Mouse (Mus musculus): ENCODE data around the gene Bcam. TPM values are rescaled to one million over a fixed set of nuclear protein-coding genes. Genes with fewer than 3 reads are reported as not detected.

The Bcam gene
- polyA plus RNA-seq (2017; shearing (Covaris generic)): 10 to 100 TPM in 1 of 2 experiments, 1 to 10 TPM in 1; 2.3 to 15.9 TPM

DNA sequence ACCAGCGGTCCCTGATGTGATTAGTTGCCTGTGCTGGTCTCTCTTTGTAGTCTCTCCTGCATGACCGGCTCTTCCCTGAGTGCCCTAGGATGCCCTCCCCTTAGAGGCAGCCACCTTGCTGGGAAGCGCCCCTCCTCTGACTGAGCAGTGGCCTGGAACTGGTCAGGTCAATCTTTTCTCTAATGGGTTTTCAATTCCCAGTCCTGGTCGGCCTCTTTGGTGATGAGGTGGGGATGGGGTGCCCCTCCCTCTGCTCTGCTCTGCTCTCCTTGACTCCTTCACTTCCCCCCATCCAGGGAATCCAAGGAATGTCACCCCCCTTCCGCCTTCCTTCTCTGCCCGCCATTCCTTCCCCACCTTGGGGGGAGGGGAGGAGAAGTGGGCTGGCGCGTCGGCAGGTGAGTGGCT is at the start of gene Bcam:
Gene Bcam (minus strand): TSS at position 33 of the 408 bp plus-strand sequence.

DNA sequence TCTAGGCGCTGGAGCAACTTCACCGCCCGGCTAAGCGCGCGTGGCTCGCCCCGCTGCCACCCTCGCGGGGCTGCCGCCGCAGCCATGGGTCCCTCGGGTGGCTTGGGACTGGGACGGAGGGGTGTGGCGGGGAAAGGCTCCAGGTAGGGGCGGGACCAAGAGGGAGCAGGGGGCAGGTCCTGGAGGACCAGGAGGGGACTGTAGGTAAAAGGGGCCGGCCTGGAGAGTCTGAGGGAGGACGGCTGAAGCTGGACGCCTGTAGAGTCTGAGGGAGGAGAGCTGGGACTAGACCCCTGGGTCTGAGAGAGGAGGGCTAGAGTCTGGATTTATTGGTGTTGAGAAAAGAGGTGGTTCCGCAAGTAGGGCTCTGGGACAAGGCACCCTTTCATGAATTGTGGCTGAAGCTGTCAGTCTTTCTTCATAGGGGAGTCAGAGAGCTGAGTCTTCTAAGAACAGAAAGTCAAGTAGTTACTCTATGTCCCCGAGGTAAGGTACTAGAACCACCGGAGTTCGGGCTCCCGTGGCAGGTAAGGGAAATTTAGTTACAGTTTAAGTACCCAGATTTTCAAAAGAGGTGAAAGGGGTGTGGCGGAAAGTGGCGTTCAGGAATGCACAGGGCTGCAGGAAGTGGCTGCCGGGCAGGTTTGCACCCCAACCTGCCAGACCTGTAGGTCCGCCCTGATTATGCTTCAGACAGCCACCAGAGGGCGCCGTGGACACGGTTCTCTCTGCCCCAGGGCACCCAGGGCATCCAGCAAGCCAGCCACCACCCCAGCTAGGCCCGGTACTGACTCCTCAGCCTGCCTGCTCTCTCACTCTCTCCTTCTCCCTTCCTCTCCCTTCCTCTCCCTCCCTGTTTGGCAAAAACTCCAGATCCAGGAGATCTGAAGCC is 26.1 kb upstream of the Bcam start, which contains the start of gene Cblc:
Gene Cblc (minus strand): TSS at position 113 of the 892 bp plus-strand sequence.

GRCm38 (mm10) chr7:19750217-19751069 is 20.4 kb downstream of the Bcam start, which contains the start of gene Nectin2:
Gene Nectin2 (minus strand): TSS chr7:19750483.

GRCm38 (mm10) chr7:19715239-19716054 is 55.4 kb downstream of the Bcam start, which contains the start of gene Tomm40:
Gene Tomm40 (minus strand): TSS chr7:19715438.

Other genes with a start within 250 kb of the Bcam start
- gene Ppp1r37, start 207.9 kb downstream of the Bcam start, polyA plus RNA-seq (2017; shearing (Covaris generic)): 10 to 100 TPM; 15.7 to 15.9 TPM
- gene Zfp296, start 193.7 kb downstream of the Bcam start, polyA plus RNA-seq (2017; shearing (Covaris generic)): 1 to 10 TPM in 1 of 2 experiments, under 1 TPM in 1; 0.94 to 1.7 TPM
- gene Gemin7, start 193.4 kb downstream of the Bcam start, polyA plus RNA-seq (2017; shearing (Covaris generic)): 100 to 1,000 TPM; 111 to 136 TPM
- 10 to 100 TPM; 59.6 to 76.8 TPM for gene Clasrp, start 166.5 kb downstream of the Bcam start, polyA plus RNA-seq (2017; shearing (Covaris generic))
- 100 to 1,000 TPM in 1 of 2 experiments, 10 to 100 TPM in 1; 95.9 to 105 TPM for gene Relb, start 141.6 kb downstream of the Bcam start, polyA plus RNA-seq (2017; shearing (Covaris generic))
- gene Clptm1, start 106.0 kb downstream of the Bcam start, polyA plus RNA-seq (2017; shearing (Covaris generic)): 100 to 1,000 TPM; 150 to 152 TPM
- gene Apoc2, start 93.1 kb downstream of the Bcam start, polyA plus RNA-seq (2017; shearing (Covaris generic)): not detected
- not detected for gene Gm44805, start 89.6 kb downstream of the Bcam start, polyA plus RNA-seq (2017; shearing (Covaris generic))
- under 1 TPM in 1 of 2 experiments, not detected in 1; 0.07 TPM for gene Apoc4, start 89.5 kb downstream of the Bcam start, polyA plus RNA-seq (2017; shearing (Covaris generic))
- gene Apoc1, start 78.4 kb downstream of the Bcam start, polyA plus RNA-seq (2017; shearing (Covaris generic)): 1 to 10 TPM in 1 of 2 experiments, not detected in 1; 1.5 TPM
- 10 to 100 TPM; 10.9 to 46.1 TPM for gene Apoe, start 71.8 kb downstream of the Bcam start, polyA plus RNA-seq (2017; shearing (Covaris generic))
- 10 to 100 TPM; 74.3 to 77.1 TPM for gene Tomm40, start 55.6 kb downstream of the Bcam start, polyA plus RNA-seq (2017; shearing (Covaris generic))
- gene Nectin2, start 20.5 kb downstream of the Bcam start, polyA plus RNA-seq (2017; shearing (Covaris generic)): under 1 TPM; 0.10 to 0.84 TPM
- 1 to 10 TPM in 1 of 2 experiments, under 1 TPM in 1; 0.25 to 1.3 TPM for gene Cblc, start 25.8 kb upstream of the Bcam start, polyA plus RNA-seq (2017; shearing (Covaris generic))
- gene Bcl3, start 51.8 kb upstream of the Bcam start, polyA plus RNA-seq (2017; shearing (Covaris generic)): 100 to 1,000 TPM in 1 of 2 experiments, 10 to 100 TPM in 1; 88.9 to 130 TPM
- not detected for gene Gm19345, start 81.0 kb upstream of the Bcam start, polyA plus RNA-seq (2017; shearing (Covaris generic))
- under 1 TPM in 1 of 2 experiments, not detected in 1; 0.10 TPM for gene Ceacam16, start 90.3 kb upstream of the Bcam start, polyA plus RNA-seq (2017; shearing (Covaris generic))
- gene Ceacam19, start 116.9 kb upstream of the Bcam start, polyA plus RNA-seq (2017; shearing (Covaris generic)): under 1 TPM in 1 of 2 experiments, not detected in 1; 0.06 TPM
- gene Pvr, start 150.1 kb upstream of the Bcam start, polyA plus RNA-seq (2017; shearing (Covaris generic)): 10 to 100 TPM; 27.5 to 32.5 TPM
- 10 to 100 TPM in 1 of 2 experiments, 1 to 10 TPM in 1; 8.9 to 26.5 TPM for gene Igsf23, start 179.7 kb upstream of the Bcam start, polyA plus RNA-seq (2017; shearing (Covaris generic))
- gene Ceacam20, start 194.4 kb upstream of the Bcam start, polyA plus RNA-seq (2017; shearing (Covaris generic)): 1 to 10 TPM in 1 of 2 experiments, under 1 TPM in 1; 0.49 to 1.5 TPM
- under 1 TPM; 0.16 to 0.34 TPM for gene Nlrp9b, start 220.4 kb upstream of the Bcam start, polyA plus RNA-seq (2017; shearing (Covaris generic))

All from inflammation-experienced regulatory T-cells (primary cell).